Mouse (Mus musculus) thymus, adult 2 months (tissue): ENCODE results near the gene Gria4.

Source experiments
- CTCF ChIP-seq: fragments of 200-500 bp; IDR thresholded peaks from 2 replicates; pipeline ENCODE4 v1.5.1; 2012; ENCODE audit warnings: mild to moderate bottlenecking, control low read depth, low read length, moderate library complexity, borderline replicate concordance; ENCODE audit not compliant: control insufficient read depth, poor library complexity, insufficient read depth; ENCODE audit errors: extremely low read depth
- POLR2A ChIP-seq: fragments of 200-500 bp; IDR thresholded peaks from 2 replicates; pipeline ENCODE4 v1.6.1; 2012; ENCODE audit warnings: mild to moderate bottlenecking, low read length, control low read depth, moderate library complexity; ENCODE audit not compliant: control insufficient read depth, poor library complexity, insufficient read depth; ENCODE audit errors: extremely low read depth

DNA sequence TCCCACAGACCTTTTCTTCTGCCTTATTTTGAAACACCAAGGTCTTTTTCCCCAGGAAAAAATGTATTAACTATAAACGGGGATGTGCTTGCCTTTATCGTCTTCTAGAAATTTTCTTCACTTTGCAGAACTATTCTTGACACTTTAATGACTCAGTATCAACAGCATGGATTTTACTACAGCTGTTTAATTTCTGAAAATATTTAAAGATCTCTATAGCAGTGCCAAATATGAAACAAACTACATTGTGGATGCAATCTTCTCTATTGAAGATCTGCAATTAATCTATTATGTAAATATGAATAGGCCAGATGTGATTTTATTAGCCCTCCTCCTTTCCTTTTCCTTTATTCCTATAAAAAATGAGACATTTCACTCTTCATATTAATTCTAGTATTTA, 194.2 kb downstream of the Gria4 start:
- TF ChIP-seq POLR2A, result no peak
- no peak for TF ChIP-seq CTCF
